Mouse (Mus musculus): ENCODE measurements at regions not wholly inside any gene's neighbourhood (a gene's known extent, or its start where the extent isn't known, plus 50 kb on each side); places are given as distances from the start of the nearest gene placed in this dataset.

DNA sequence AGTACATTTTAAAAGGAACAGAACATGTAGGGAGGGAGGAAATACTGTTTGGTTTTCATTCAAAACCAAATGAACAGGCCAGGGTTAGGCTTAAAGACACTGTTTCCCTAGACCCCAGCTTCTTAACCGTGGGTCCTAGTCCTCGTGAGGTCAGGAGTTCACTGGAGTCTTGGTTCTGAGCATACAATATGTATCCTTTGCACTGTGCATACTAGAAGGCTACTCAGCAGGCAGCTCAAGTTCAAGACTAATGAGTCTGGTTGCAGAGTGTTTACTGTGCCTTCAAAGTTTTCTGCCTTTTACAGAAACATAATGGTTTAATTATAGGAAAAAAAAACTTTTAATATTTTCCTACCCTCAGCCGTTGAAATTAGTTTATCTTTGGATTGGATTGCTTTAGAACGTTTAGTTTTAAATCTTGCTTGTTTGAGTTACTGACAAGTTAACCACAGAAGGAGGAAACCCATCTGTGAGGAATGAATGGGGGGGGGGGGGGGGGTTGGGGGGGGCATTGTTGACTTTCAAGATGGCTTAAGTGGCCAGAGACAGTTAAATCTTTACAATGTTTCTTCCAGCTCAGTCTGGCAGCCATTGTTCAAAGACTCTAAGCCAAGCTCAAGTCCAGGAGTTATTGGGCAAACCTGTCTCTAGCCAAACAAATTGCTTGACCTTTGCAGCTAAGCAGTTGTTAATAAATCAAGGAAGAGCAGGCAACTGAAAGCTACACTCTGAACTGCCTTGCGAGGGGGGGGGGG lies 80.6 kb downstream of the Nfkbiz start:
- TF ChIP-seq CTCF (IDR thresholded peaks at IDR 0.05) (no peak), EP300 (IDR thresholded peaks at IDR 0.05) (no peak)
